Mouse (Mus musculus) activated CD4-positive, CD25-positive, alpha-beta regulatory T cell (primary cell): ENCODE measurements around the gene Emc3. TPM values are rescaled to one million over a fixed set of nuclear protein-coding genes. Genes with fewer than 3 reads are reported as not detected.

Experiments used
- polyA plus RNA-seq, 2 experiments: library from polyadenylated mRNA; unstranded; fragments of 100-300 nt; shearing (Covaris generic); gene quantifications; one replicate each; pipeline ENCODE4 v1.2.1; 2017

Emc3 gene
- 10 to 100 TPM; 92.2 to 98.0 TPM for polyA plus RNA-seq

GRCm38 (mm10) chr6:113530932-113531839 is at the start of gene Emc3, which contains the start of gene Fancd2:
Gene Emc3, minus strand, starts transcription at chr6:113531652.
Gene Fancd2, plus strand, starts transcription at chr6:113531682.

DNA sequence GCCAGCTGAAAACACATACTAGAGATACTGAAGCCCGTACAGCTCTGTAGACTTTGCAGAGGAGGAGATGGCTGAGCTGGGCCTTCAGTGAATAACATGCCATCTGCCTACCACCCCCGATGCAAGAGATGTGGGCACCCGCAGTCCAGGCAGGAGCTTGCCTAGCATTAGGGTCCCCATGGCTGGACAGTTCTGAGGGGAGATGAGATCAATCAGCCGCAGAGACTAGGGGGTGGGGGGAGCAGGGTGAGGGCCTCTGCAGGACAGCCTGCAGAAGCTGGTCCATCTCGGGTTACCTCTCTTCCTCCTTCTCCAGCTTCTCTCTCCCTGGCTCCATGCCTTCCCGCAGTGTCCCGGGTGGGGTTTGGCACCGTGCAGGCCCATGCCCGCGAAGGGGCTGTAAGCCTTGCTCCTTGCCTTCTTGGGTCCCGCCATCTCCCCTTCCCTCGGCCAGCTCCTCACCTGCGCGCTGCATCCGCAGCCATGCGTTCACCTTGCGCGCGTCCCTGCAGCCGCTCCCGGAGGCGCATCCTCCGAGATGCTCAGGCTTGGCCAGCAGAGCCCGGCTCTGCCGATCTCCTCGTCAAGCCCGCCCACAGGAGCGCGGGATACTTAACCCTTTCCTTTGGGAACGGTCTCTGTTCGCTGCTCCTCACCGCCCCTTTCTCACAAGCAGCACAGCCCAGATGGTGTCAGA is 29.9 kb downstream of the Emc3 start, which contains the start of gene Prrt3:
Gene Prrt3 (minus strand): TSS at position 544 of the 697 bp plus-strand sequence.

DNA sequence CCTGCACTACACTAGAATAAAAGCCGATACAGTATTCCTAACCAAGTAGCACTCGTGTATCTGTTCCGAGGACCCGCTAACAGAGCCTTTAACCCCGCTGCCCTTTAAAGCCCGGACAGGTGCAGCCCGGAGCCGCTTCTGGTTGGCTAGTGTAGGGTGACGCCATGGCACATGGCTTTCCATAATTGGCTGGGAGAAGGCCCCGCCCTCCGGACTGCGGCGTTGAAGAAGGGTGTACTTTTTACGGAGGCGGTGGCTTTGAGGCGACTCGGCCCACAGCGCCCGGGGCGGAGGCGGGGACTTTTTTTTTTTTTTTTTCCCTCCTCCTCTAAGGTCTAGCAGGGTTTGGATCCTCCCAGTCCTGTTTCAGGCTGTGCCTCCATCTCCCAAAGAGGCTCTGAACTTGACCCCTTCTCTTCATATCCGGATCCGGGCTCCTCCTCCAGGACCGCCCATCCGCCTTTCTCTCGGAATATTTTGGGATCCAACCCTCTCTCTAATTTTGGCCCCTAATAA is 48.3 kb downstream of the Emc3 start, which contains the start of gene Creld1:
Gene Creld1 (plus strand): TSS at position 198 of the 516 bp plus-strand sequence.

GRCm38 (mm10) chr6:113471297-113471936 is 60.0 kb downstream of the Emc3 start, which contains the start of gene Il17rc:
Gene Il17rc, plus strand, starts transcription at chr6:113471427.

Other genes starting within 250 kb of the Emc3 start
- gene Cpne9, start 249.3 kb downstream of the Emc3 start, polyA plus RNA-seq, result under 1 TPM; 0.11 to 0.31 TPM
- gene Brpf1, start 224.5 kb downstream of the Emc3 start, polyA plus RNA-seq, result 10 to 100 TPM; 36.5 to 38.2 TPM
- 10 to 100 TPM; 11.2 to 12.0 TPM for gene Ogg1, start 204.7 kb downstream of the Emc3 start, polyA plus RNA-seq
- gene Camk1, start 187.7 kb downstream of the Emc3 start, polyA plus RNA-seq, result 1 to 10 TPM; 2.5 to 3.8 TPM
- 10 to 100 TPM; 41.1 to 54.4 TPM for gene Tada3, start 153.8 kb downstream of the Emc3 start, polyA plus RNA-seq
- 100 to 1,000 TPM; 462 to 693 TPM for gene Arpc4, start 153.5 kb downstream of the Emc3 start, polyA plus RNA-seq
- 10 to 100 TPM in 1 of 2 experiments, 1 to 10 TPM in 1; 9.7 to 15.2 TPM for gene Ttll3, start 142.4 kb downstream of the Emc3 start, polyA plus RNA-seq
- 10 to 100 TPM; 14.5 to 22.2 TPM for gene Rpusd3, start 112.3 kb downstream of the Emc3 start, polyA plus RNA-seq
- gene Cidec, start 95.9 kb downstream of the Emc3 start, polyA plus RNA-seq, result under 1 TPM in 1 of 2 experiments, not detected in 1; 0.93 TPM
- 10 to 100 TPM; 43.6 to 54.2 TPM for gene Jagn1, start 89.1 kb downstream of the Emc3 start, polyA plus RNA-seq
- under 1 TPM; 0.21 to 0.69 TPM for gene Il17re, start 73.2 kb downstream of the Emc3 start, polyA plus RNA-seq
- gene Il17rc, start 60.2 kb downstream of the Emc3 start, polyA plus RNA-seq, result under 1 TPM; 0.36 to 0.42 TPM
- gene Creld1, start 48.4 kb downstream of the Emc3 start, polyA plus RNA-seq, result 1 to 10 TPM; 5.9 to 8.9 TPM
- under 1 TPM; 0.31 to 0.48 TPM for gene Prrt3, start 29.7 kb downstream of the Emc3 start, polyA plus RNA-seq
- gene Fancd2, start within 50 bp of the Emc3 start, polyA plus RNA-seq, result 1 to 10 TPM; 4.3 to 4.5 TPM
- not detected for gene Fancd2os, start 69.1 kb upstream of the Emc3 start, polyA plus RNA-seq
- gene Brk1, start 73.1 kb upstream of the Emc3 start, polyA plus RNA-seq, result 100 to 1,000 TPM; 245 to 260 TPM
- gene Vhl, start 92.3 kb upstream of the Emc3 start, polyA plus RNA-seq, result 10 to 100 TPM; 28.5 to 32.0 TPM
- 10 to 100 TPM; 27.6 to 42.3 TPM for gene Irak2, start 106.8 kb upstream of the Emc3 start, polyA plus RNA-seq
- 10 to 100 TPM in 1 of 2 experiments, 1 to 10 TPM in 1; 9.4 to 11.4 TPM for gene Tatdn2, start 165.4 kb upstream of the Emc3 start, polyA plus RNA-seq
- 1 to 10 TPM in 1 of 2 experiments, not detected in 1; 1.3 TPM for gene Ghrl, start 188.2 kb upstream of the Emc3 start, polyA plus RNA-seq
- gene Sec13, start 209.1 kb upstream of the Emc3 start, polyA plus RNA-seq, result 100 to 1,000 TPM; 167 to 195 TPM